Mouse (Mus musculus) ES-E14 (cell line): Measurements from ENCODE around the gene Tpte.

Source experiments
- CHD2 ChIP-seq: IDR thresholded peaks from 2 replicates; pipeline ENCODE4 v1.6.1; 2014; ENCODE audit warnings: mild to moderate bottlenecking, low read depth, low read length, inconsistent platforms
- HCFC1 ChIP-seq: IDR thresholded peaks from 2 replicates; pipeline ENCODE4 v1.6.1; 2012; ENCODE audit warnings: low read length, inconsistent platforms, borderline replicate concordance; ENCODE audit not compliant: insufficient read depth
- MAFK ChIP-seq: IDR thresholded peaks from 2 replicates; pipeline ENCODE4 v1.6.1; 2014; ENCODE audit warnings: mild to moderate bottlenecking, low read depth, low read length, inconsistent platforms; ENCODE audit not compliant: insufficient read depth
- ZC3H11A ChIP-seq: IDR thresholded peaks from 2 replicates; pipeline ENCODE4 v1.6.1; 2012; ENCODE audit warnings: low read depth, mild to moderate bottlenecking, inconsistent platforms, low read length, borderline replicate concordance

DNA sequence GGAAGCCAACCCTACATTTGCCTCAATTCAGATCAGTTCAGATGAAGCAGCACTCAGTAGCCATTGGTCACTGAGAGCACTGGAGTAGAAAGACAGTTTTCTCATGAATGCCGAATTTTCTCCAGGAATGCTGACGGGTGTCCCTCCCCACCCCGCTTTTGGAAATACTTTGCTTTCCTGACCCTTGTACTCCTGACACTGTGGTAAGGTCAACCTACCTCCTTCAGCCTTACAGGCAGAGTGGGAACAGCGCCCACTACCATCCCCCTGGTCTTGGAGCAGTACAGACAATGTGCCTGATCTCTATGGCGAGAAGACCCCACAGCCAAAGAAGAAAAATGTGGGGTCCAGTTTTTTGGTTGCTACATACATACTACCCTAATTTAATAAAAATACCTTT lies 93.1 kb downstream of the Tpte start:
- no peak for TF ChIP-seq CHD2
- TF ChIP-seq ZC3H11A: no peak
- no peak for TF ChIP-seq HCFC1
- no peak for TF ChIP-seq MAFK
